Mouse (Mus musculus) brain, adult 2 months (tissue): Measurements from ENCODE around the gene Rarg.

Experiments
- DNase-seq: peaks from one replicate; pipeline ENCODE4 v3.0.0; 2011; ENCODE audit warnings: low read depth, low spot score

The Rarg gene

DNA sequence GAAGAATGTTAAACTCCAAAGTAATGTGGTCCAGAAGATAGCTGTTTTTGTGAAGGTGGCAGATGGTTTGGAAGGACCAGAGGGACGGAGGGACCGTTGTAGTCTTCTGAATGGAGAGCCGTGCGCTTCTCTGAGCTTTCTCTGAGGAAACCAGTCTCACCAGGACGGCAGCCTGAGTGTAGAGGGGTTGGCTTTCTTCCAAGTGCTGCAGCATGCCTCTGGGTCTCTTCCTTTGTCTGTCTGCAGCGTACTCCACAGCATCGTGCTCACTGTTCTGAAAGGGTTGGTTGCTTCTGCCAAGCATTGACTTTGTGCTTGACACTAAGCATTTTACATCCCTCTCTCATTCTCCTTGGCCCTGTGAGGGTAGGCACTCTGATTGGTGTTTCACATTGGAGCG, 51.5 kb downstream of the Rarg start:
- DNase-seq: peak; percentile 84

DNA sequence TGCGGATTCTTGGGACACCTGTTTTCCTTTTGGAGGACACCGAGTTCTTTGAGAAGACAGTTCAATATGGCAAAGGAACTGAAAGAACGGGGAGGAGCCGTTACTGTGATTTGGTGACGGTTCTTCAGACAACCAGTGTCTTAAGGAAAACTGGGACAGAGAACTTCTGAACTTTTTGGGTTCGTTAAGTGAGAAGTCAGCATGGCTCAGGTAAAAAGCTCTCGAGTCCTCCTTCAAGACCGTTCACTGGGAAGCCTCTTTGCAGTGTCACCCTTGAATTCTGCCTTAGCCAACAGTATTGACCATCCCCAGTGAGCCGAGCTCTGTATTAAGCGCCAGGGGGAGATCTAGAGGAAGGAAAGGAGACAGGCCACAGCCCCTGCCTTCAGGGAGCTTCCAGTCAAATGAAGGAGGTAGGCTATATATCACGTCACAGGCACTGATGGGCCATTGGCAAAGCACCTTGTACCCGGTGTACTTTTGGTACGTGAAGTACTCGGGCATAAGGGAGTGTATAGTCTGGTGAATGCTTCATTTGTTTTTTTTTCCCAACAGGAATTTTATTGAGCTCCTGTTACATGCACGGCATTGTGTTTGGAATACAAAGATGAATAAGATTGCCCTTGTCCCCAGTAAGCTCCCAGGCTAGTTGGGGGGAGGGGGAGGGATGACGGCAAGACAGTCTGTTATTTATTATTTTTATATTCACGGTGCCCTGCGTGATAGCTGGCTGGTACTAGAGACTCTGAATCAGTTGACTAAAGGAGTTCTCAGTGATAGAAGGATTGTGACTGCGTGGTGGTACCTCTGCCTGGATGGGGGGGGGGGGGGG, 52.4 kb downstream of the Rarg start, which contains the start of gene Csad:
TSS of gene Csad (minus strand) at position 51 of the 832 bp plus-strand sequence.
- DNase-seq: peak; percentile 56

DNA sequence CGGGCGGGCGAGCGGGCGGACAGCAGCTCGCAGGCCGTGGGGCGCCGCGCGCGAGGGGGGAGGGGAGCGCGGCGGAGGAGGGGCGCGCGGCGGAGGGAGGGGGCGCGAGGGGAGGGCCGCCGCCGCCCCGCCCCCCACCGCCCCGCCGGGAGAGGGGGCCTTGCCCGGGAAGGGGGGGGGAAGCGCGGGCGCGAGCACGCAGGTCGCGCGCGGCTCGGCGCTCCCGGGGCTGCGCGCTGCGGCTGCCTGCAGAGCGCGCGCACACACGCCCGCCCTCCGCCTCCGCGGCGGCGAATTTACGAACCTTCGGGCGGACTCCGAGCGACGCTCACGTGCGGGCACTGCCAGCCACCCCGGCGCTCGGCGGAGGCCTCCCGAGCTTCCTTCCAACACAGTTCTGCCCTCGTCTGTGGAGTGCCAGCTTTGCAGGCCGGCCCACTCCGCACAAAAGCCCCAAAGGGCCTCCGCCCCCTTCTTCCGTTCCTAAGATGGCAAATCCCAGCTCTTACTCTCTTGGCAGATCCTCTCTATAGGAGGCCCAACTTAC, 53.4 kb downstream of the Rarg start:
- peak; percentile 85 for DNase-seq

DNA sequence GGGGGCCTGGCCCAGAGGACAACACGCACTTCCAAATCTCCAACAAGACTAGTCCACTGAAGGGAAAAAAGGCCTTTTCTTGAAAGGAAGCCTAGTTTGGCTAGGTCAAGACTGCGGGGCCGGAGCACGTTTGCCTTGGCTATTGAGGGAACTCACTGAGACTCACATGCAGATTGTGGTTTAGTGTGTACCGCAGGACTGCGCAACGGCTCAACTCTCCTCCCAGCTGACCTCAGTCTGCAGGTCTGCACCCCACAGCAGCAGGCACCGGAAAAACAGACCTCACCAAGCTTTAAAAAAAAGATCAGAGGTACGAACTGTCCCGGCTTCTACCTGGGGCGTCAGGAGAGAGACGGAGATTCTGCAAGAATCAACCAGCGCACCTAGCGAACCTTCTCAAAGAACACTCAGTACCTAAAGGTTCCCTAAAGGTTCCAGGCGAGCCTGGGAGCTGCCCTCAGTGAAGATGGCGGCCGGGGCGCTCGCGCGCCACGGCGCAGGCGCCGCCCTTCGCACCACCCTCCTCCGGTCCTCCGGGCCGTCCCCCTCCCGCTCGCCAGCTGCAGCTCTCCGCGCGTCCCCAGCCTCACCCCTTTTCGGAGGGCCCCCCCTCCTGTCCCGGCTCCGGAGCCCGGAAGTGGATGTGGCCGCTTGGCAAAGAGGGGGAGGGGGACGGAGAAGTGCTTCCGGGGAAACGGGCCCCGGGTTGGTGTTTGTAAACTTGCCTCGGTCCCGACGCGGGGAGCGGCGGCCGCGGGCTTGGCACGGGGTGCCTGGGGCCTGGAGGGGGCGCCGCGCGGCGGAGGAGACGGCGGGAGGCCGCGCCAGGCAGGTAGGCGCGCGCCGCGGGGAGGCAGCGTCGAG, 54.1 kb downstream of the Rarg start, which contains the start of gene Zfp740:
TSS of gene Zfp740 (plus strand) at position 279 of the 864 bp plus-strand sequence.
- peak; percentile 99 for DNase-seq

DNA sequence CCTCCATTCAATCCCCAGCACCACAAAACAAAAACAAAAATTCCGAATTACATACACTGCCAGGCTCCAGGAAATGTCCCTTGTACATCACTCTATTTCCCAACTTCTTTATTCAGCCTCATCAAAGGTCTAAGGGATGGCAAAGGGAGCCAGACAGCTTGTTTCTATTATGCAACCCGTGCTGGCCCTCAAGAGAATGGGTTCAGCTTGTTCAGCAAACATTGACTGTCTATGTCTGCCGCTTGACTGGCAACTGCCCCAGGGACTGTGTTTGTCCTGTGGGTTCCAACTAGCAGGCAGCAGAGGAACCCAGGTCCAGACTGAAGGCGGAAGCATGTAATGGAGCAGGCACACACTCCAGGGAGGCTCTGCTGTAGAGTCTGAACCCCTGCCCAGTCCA, 58.5 kb downstream of the Rarg start:
- peak; percentile 51 for DNase-seq

DNA sequence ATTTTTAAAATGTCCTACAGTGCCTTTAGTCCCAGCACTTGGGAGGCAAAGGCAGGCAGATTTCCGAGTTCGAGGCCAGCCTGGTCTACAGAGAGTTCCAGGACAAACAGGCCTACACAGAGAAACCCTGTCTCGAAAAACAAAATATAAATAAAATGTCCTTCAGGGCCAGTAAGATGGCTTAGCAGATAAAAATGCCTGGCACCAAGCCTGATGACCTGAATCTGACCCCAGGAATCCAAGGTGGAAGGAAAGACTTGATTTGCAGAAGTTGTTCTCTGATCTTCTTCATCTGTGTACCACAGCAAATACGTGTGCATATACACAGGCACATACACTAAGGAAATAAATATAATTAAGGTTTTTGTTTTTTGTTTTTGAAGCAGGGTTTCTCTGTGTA, 61.9 kb downstream of the Rarg start:
- no peak for DNase-seq

DNA sequence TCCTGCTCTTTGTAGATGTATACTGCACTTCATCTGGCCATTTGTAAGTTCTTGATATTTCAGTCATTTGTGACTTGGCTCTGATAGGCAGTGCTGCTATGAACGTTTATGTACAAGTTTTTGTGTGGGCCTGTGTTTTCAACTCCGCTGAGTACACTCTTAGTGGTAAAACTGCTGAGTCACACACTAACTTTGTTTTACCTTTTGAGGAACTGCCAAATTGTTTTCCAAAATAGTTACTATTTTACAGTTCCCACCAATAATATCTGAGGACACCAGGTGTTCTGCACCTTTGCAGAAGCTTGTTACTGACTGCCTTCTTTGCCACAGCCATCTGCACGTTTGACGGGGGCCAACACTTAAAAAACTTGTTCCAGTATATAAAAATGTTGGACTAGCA, 62.9 kb downstream of the Rarg start:
- no peak for DNase-seq

DNA sequence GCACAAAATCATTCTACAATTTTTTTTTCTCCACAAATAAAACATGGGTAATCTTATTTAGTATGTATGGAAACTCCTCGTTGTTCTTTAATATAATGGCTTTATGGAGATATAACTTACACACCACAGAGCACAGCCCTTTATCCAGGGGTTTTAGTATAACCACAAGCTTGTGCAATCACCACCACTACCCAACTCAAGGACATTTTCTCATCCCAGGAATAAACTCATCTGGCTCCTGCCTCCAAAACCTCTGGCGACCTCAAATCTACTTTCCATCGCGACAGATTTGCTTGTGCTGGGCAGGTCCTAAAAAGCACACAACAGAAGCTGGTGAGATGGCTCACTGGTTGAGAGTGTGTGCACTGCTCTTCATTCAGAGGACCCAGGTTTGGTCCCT, 63.7 kb downstream of the Rarg start:
- DNase-seq: no peak

DNA sequence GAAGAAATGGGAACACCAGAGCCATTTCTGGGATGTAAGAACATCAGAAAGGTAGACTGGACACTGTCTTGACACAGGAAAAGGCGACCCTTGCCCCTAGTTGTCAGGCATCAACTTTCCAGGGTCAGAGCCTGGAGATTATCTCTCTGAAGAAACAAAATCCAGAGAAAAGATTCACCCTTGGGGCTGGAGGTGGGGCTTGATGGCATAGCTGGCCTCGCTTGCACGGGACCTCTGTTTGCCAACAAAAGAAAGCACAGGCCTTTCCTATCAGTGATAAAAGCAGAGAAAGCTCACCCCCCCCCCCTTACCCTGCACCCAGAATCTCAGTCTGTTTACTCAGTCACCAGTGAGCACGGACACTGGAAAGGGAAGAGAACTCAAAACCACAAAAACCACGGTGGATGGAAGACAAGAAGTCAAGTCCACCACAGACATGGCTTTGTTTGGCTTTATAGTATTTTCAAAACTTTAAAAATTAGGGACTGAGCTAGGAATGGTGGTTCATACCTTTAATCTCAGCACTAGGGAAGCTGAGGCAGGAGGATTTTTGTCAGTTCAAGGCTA, 64.4 kb downstream of the Rarg start:
- DNase-seq: no peak

DNA sequence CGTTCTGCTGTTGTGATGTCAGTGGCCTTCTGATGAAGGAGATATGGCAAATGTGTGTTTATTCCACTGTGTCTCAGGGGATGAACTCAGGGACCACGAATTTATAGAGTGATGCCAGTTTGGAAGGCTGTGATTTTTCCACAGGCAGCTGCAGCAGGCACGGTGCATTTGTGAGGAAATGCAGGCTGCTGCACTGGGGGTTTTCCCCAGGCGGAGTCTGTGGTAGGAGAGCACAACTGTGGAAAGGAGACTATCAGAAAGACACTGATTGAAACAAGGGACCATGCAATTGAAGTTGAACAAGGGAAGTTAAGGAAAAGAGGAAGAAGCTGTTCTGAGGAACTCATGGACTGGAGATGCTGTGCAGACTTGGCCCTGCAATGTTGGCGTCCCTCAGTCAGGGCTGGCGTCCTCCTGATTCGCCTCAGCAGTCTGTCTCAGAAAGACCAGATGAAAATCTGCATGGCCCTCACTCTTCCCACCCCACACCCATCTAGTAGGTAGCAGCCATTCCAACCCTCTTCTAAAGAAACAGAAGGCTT, 65.0 kb downstream of the Rarg start:
- no peak for DNase-seq

DNA sequence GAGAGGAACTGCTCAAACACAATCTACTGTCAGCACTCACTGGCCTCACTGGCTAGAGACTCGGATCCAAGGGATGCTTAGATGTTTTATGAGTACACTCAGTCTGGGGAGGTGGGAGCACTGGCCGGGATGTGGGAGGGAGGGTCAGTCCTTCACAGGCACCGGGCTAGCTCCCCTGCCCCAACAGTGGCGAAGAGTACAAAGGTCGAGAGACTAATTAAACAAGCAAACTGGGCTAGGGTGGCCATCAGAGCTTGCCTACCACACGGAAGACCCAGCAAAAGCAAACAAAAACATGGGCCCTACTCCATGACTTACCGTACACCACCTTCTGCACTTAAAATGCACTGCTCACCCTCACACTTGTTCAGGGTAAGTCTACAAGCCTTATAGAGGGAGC, 65.6 kb downstream of the Rarg start:
- DNase-seq: no peak

DNA sequence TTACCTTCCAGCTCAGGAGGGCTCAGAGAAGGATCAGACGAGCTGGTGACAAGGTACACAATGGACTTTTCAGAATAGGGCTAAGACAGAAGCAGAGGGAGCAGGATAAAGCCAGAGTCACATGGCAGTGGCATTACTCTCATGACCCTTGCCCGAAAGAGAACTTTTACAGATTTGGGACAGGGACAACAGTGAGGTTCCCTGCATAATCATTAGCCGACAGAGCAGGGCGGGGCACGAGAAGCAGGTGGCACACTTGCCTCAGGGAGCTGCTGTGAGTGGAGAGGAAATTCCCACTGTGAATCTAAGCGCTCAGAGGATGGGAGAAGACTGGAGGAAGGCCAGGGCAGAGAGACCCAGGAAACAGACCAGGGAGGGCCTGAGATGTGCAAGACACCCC, 68.4 kb downstream of the Rarg start:
- DNase-seq: no peak

DNA sequence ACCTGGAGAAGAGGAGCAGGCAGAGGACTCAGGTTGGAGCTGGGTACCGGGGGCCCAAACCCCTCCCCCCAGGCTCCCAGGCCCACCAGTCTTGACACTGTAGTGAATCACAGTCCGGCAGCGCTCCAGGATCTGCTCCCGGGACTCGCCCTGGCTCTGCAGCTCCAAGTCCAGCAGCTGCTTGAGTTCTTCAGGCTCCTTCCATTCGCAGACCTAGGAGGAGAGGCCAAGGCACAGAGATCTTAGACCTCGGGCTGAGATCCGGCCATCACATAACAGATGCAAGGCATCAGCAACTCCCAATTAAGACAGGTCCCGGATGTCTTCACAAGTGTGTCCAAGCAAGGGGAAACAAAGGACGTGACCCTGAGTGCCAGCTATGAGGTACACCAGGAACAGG, 69.2 kb downstream of the Rarg start:
- no peak for DNase-seq

DNA sequence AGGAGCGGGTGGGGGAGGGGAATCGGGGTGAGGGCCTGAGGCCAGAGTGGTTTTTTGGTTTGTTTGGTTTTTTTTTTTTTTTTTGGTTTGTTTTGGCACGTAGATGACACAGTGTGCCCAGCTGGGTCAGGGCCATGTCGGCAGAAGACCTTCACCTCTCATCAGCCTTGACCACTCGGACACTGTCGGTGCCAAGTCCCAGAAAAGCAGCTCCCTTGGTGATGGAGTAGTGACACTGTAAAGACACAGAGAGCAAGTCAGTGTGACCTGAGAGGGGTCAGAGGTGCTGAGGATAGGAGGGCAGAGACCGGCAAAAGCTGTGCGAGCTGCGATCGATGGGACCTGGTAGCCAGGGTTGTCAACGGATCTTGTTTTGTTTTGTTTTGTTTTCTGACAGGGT, 71.1 kb downstream of the Rarg start:
- no peak for DNase-seq
